21 mouse cellular contexts compared by ENCODE assay signal in the genomic region with DNA sequence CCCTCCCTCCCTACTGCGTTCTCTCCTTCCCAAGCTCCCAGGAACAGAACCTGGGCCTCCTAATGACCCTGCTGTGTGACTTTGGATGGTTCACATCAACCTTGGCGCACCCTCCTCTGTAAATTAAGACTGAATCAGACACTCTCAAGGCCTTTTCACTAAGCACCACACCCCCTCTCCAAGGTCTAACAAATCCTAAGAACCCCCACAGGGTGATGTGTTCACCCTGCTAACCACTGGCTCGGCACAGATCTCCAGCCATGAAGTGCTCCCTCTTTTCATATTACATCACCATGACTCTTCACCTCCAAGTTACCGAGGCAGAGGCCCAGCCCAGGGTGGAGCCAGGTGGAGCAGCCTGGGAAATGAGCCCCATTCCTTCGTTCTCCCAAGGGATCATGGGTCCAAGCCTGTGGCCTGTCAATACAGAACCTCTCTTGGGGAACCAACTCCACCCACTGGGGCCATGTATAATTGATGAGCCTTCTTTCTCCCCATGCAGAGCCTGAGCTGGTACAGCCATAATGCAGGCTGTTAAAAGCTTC. TPM values are rescaled to one million over a fixed set of nuclear protein-coding genes. Genes with fewer than 3 reads are reported as not detected.
DNase-seq lines count a peak whose midpoint lies in the region; ATAC-seq lines count a peak whose summit lies in the region.
"Had no signal": no experiment of that assay in that cellular context is flagged by ENCODE, and none has a peak within 500 bp of the region (broad histone marks: within the 10 kb centered on the region; RNA-seq: fewer than 3 reads in every experiment).

No protein-coding gene starts in this region.

- H3K4me3 ChIP-seq in forebrain, embryonic 10.5 days = no peak overlapping the region
- H3K4me3 ChIP-seq in forebrain, embryonic 11.5 days (ENCODE audit: low read depth, low read length) = no peak overlapping the region
- H3K4me3 ChIP-seq in embryonic facial prominence, embryonic 15.5 days (replicated peaks) = no peak overlapping the region
- H3K4me3 ChIP-seq: limb, embryonic 10.5 days; megakaryocyte, embryonic 14.5 days; neural tube, embryonic 12.5 days had no signal

- H3K4me2 ChIP-seq in forebrain, embryonic 11.5 days (ENCODE audit: low read depth, low read length, severe bottlenecking) = no peak overlapping the region
- no peak overlapping the region for H3K4me2 ChIP-seq in embryonic facial prominence, embryonic 15.5 days (replicated peaks)
- H3K4me2 ChIP-seq: heart, embryonic 11.5 days; liver, embryonic 11.5 days; lung, embryonic 14.5 days; neural tube, embryonic 12.5 days had no signal

- H3K4me1 ChIP-seq in forebrain, embryonic 10.5 days = peaks cover 20% of the 10 kb centered on the region
- H3K4me1 ChIP-seq in forebrain, embryonic 11.5 days (replicated peaks; ENCODE audit: control insufficient read depth, insufficient read depth, low read length) = no peaks in the 10 kb centered on the region
- peaks cover 10% of the 10 kb centered on the region; the same call in 1 of the 2 replicates for H3K4me1 ChIP-seq in embryonic facial prominence, embryonic 15.5 days

- DNase-seq in forebrain, embryonic 10.5 days (ENCODE audit: extremely low spot score, low spot score) = no peak
- DNase-seq in forebrain, embryonic 11.5 days (ENCODE audit: low spot score) = no peak
- DNase-seq in retina, embryonic 14.5 days (ENCODE audit: low spot score) = peak; percentile 37
- no peak for DNase-seq in retina, postnatal 1 day
- DNase-seq in embryo, embryonic 11 days = no peak
- DNase-seq in gastrocnemius, postnatal 25 days = no peak
- DNase-seq: gastrocnemius, postnatal 36 days; heart, postnatal 14 days; kidney, adult 2 months; kidney, postnatal 14 days; right cerebral cortex, postnatal 4 days; thymus, postnatal 36 days had no signal

- no peak for ATAC-seq in forebrain, embryonic 11.5 days (replicated peaks; ENCODE audit: low FRiP score)
- peak; percentile 32; the same call in 1 of the 2 replicates for ATAC-seq in embryonic facial prominence, embryonic 15.5 days (ENCODE audit: insufficient number of reproducible peaks, low FRiP score, low TSS enrichment, low read depth)
- ATAC-seq: forebrain, embryonic 14.5 days; hindbrain, embryonic 16.5 days had no signal

- no peaks in the 10 kb centered on the region for H3K9me3 ChIP-seq in forebrain, embryonic 10.5 days
- no peaks in the 10 kb centered on the region for H3K9me3 ChIP-seq in forebrain, embryonic 11.5 days (ENCODE audit: control insufficient read depth, low read length)
- no peaks in the 10 kb centered on the region for H3K9me3 ChIP-seq in embryonic facial prominence, embryonic 15.5 days (replicated peaks)
- H3K9me3 ChIP-seq: limb, embryonic 10.5 days; megakaryocyte, embryonic 14.5 days; neural tube, embryonic 12.5 days had no signal

- H3K27me3 ChIP-seq in forebrain, embryonic 10.5 days (ENCODE audit: poor library complexity, severe bottlenecking) = no peaks in the 10 kb centered on the region
- H3K27me3 ChIP-seq in forebrain, embryonic 11.5 days (ENCODE audit: control insufficient read depth, insufficient read depth, low read length) = no peaks in the 10 kb centered on the region
- no peaks in the 10 kb centered on the region for H3K27me3 ChIP-seq in embryonic facial prominence, embryonic 15.5 days
- H3K27me3 ChIP-seq: neural tube, embryonic 12.5 days had no signal

- H3K27ac ChIP-seq in forebrain, embryonic 10.5 days = peak overlapping the region; percentile 48; the same call in 1 of the 2 replicates
- no peak overlapping the region for H3K27ac ChIP-seq in forebrain, embryonic 11.5 days (ENCODE audit: low read depth, low read length)
- no peak overlapping the region for H3K27ac ChIP-seq in embryonic facial prominence, embryonic 15.5 days (replicated peaks)
- H3K27ac ChIP-seq: limb, embryonic 10.5 days; neural tube, embryonic 12.5 days had no signal

- H3K9ac ChIP-seq in forebrain, embryonic 11.5 days (ENCODE audit: low read length) = no peak overlapping the region
- H3K9ac ChIP-seq in embryonic facial prominence, embryonic 15.5 days = no peak overlapping the region
- H3K9ac ChIP-seq: lung, embryonic 14.5 days; neural tube, embryonic 12.5 days had no signal

- H3K36me3 ChIP-seq in forebrain, embryonic 10.5 days (replicated peaks) = no peaks in the 10 kb centered on the region
- H3K36me3 ChIP-seq in forebrain, embryonic 11.5 days (ENCODE audit: control insufficient read depth, insufficient read depth, low read length) = no peaks in the 10 kb centered on the region
- no peaks in the 10 kb centered on the region for H3K36me3 ChIP-seq in embryonic facial prominence, embryonic 15.5 days
- H3K36me3 ChIP-seq: limb, embryonic 10.5 days; neural tube, embryonic 12.5 days had no signal

- WGBS in forebrain, embryonic 10.5 days = 81% methylated on average over 5 of the region's 5 CpGs
- WGBS in forebrain, embryonic 11.5 days = 72% methylated on average over 5 of the region's 5 CpGs
- WGBS in embryonic facial prominence, embryonic 15.5 days = 73% methylated on average over 5 of the region's 5 CpGs

RNA-seq across cellular contexts. Expression of a gene that starts 28.6 kb away (rescaled TPM):
- 9.2 and 9.7 TPM in 2 replicates for polyA plus RNA-seq in forebrain, embryonic 10.5 days (2016; fragmentation: Nextera tagmentation; extraction: Ambion mirVana)
- polyA plus RNA-seq in forebrain, embryonic 11.5 days (2014; fragmentation: Nextera tagmentation; extraction: Ambion mirVana) = 10.9 and 13.1 TPM in 2 replicates
- polyA plus RNA-seq in embryonic facial prominence, embryonic 15.5 days (2015; fragmentation: Nextera tagmentation; extraction: Ambion mirVana) = 24.1 and 25.6 TPM in 2 replicates
- total RNA-seq in gastrocnemius, postnatal 25 days (2021) = 1 to 10 TPM; 2.7 to 4.5 TPM
